Mouse (Mus musculus) megakaryocyte, embryonic 14.5 days (primary cell): Measurements from ENCODE around the gene Olfr1394.

Experiments used
- FLI1 ChIP-seq: IDR thresholded peaks from 2 replicates; pipeline ENCODE4 v1.6.1; 2012; ENCODE audit warnings: low read length, inconsistent platforms, mixed read lengths
- GATA1 ChIP-seq: IDR thresholded peaks from 3 replicates; pipeline ENCODE4 v1.6.1; 2012; ENCODE audit warnings: mixed read lengths, low read length, inconsistent platforms, borderline replicate concordance

- TF ChIP-seq FLI1, result no peak
- TF ChIP-seq GATA1, result no peak
Observed at GRCm38 (mm10) chr11:49202071-49202470, 47.9 kb downstream of the Olfr1394 start.
